Mouse (Mus musculus): ENCODE data around the gene Gpn2.

DNA sequence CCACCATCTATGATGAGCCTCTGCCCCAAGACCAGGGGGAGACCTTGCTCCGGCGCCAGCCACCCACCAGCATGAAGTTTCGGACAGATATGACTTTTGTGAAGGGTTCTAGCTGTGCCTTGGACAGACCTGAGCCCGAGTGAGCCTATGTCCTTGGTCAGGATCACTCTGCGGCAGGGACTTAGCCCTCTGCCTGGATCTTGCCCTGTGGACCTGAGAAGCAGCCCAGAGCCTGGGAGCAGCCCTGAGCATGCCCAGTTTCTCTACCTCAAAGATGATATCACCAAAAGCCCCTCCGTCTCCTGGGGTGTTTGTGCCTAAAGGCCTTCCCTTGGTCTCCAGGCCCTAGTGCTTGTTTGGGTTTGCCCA, 488 bp upstream of the Gpn2 start:
- TF ChIP-seq CTCF (IDR thresholded peaks at IDR 0.05; ENCODE audit: extremely low read depth, insufficient read depth, low read length) (no peak), POLR2A (IDR thresholded peaks at IDR 0.05; ENCODE audit: extremely low read depth, insufficient read depth, low read length) (no peak)

Measured in cortical plate, adult 2 months (tissue).